Mouse (Mus musculus): ENCODE results near the gene Sema3b. TPM values are rescaled to one million over a fixed set of nuclear protein-coding genes. Genes with fewer than 3 reads are reported as not detected.

Gene Sema3b
- polyA plus RNA-seq, 1 experiment from 2014 or later = 13.6 TPM

- H3K4me1 ChIP-seq = 0 out of 2 replicates have a peak, but pooled peaks cover 2% of the 10 kb centered on the region
- no peaks in the 10 kb centered on the region for H3K27me3 ChIP-seq
- H3K9ac ChIP-seq = no peak overlapping the region
- peaks cover 32% of the 10 kb centered on the region for H3K36me3 ChIP-seq
- 82% methylated on average over 11 of the region's 11 CpGs for WGBS
- H3K9me3 ChIP-seq = no peaks in the 10 kb centered on the region
- H3K27ac ChIP-seq = no peak overlapping the region
- ATAC-seq (ENCODE audit: insufficient number of reproducible peaks, low FRiP score, low TSS enrichment, low read depth) = no peak
- H3K4me2 ChIP-seq = no peak overlapping the region
- H3K4me3 ChIP-seq = no peak overlapping the region
Observed at GRCm38 (mm10) chr9:107596619-107597569, 12.1 kb downstream of the Sema3b start.

GRCm38 (mm10) chr9:107594281-107595062 is 14.6 kb downstream of the Sema3b start:
- 74% methylated on average over 8 of the region's 8 CpGs for WGBS
- ATAC-seq (ENCODE audit: insufficient number of reproducible peaks, low FRiP score, low TSS enrichment, low read depth) = no peak
- Histone ChIP-seq H3K4me1 (no peaks in the 10 kb centered on the region), H3K9ac (no peak overlapping the region), H3K27ac (no peak overlapping the region), H3K27me3 (no peaks in the 10 kb centered on the region), H3K4me3 (no peak overlapping the region), H3K36me3 (peaks cover 57% of the 10 kb centered on the region), H3K9me3 (no peaks in the 10 kb centered on the region), H3K4me2 (no peak overlapping the region)

GRCm38 (mm10) chr9:107593101-107593976 is 15.7 kb downstream of the Sema3b start:
- no peak for ATAC-seq (ENCODE audit: insufficient number of reproducible peaks, low FRiP score, low TSS enrichment, low read depth)
- Histone ChIP-seq H3K36me3 (peaks cover 58% of the 10 kb centered on the region), H3K27ac (no peak overlapping the region), H3K9ac (no peak overlapping the region), H3K27me3 (no peaks in the 10 kb centered on the region), H3K4me2 (no peak overlapping the region), H3K4me3 (no peak overlapping the region), H3K9me3 (no peaks in the 10 kb centered on the region), H3K4me1 (peaks cover 8% of the 10 kb centered on the region)
- WGBS = 76% methylated on average over 11 of the region's 11 CpGs

- Histone ChIP-seq H3K4me1 (peaks cover 17% of the 10 kb centered on the region), H3K36me3 (peaks cover 58% of the 10 kb centered on the region), H3K9ac (no peak overlapping the region), H3K9me3 (no peaks in the 10 kb centered on the region), H3K27ac (no peak overlapping the region), H3K4me3 (no peak overlapping the region), H3K4me2 (no peak overlapping the region), H3K27me3 (no peaks in the 10 kb centered on the region)
- 91% methylated on average over 6 of the region's 6 CpGs for WGBS
- no peak for ATAC-seq (ENCODE audit: insufficient number of reproducible peaks, low FRiP score, low TSS enrichment, low read depth)
Observed at GRCm38 (mm10) chr9:107590773-107591060, 18.3 kb downstream of the Sema3b start.

- ATAC-seq (ENCODE audit: insufficient number of reproducible peaks, low FRiP score, low TSS enrichment, low read depth) = no peak
- Histone ChIP-seq H3K9ac (no peak overlapping the region), H3K9me3 (no peaks in the 10 kb centered on the region), H3K27me3 (no peaks in the 10 kb centered on the region), H3K4me1 (peaks cover 17% of the 10 kb centered on the region), H3K4me3 (no peak overlapping the region), H3K27ac (no peak overlapping the region), H3K4me2 (no peak overlapping the region), H3K36me3 (peaks cover 57% of the 10 kb centered on the region)
- WGBS = 87% methylated on average over 25 of the region's 25 CpGs
Observed at GRCm38 (mm10) chr9:107590058-107590772, 18.8 kb downstream of the Sema3b start.

GRCm38 (mm10) chr9:107587833-107588639 is 21.0 kb downstream of the Sema3b start:
- Histone ChIP-seq H3K4me1 (peaks cover 17% of the 10 kb centered on the region), H3K4me3 (peak overlapping the region; percentile 89), H3K36me3 (peaks cover 42% of the 10 kb centered on the region), H3K9me3 (no peaks in the 10 kb centered on the region), H3K9ac (peak overlapping the region; percentile 57), H3K27ac (peak overlapping the region; percentile 57), H3K27me3 (no peaks in the 10 kb centered on the region), H3K4me2 (peak overlapping the region; percentile 82)
- no peak for ATAC-seq (ENCODE audit: insufficient number of reproducible peaks, low FRiP score, low TSS enrichment, low read depth)
- 2% methylated on average over 33 of the region's 33 CpGs for WGBS

GRCm38 (mm10) chr9:107586974-107587832 is 21.8 kb downstream of the Sema3b start, which contains the start of gene Ifrd2:
Gene Ifrd2, plus strand, starts transcription at chr9:107587642.
- Histone ChIP-seq H3K27me3 (no peaks in the 10 kb centered on the region), H3K36me3 (peaks cover 39% of the 10 kb centered on the region), H3K27ac (peak within 1 kb of the TSS; percentile 57), H3K4me1 (peaks cover 20% of the 10 kb centered on the region), H3K9ac (peak within 1 kb of the TSS; percentile 57), H3K4me3 (peak within 1 kb of the TSS; percentile 89), H3K4me2 (peak within 1 kb of the TSS; percentile 82), H3K9me3 (no peaks in the 10 kb centered on the region)
- 13% methylated on average over 46 of the region's 46 CpGs for WGBS
- peak; percentile 97 for ATAC-seq (ENCODE audit: insufficient number of reproducible peaks, low FRiP score, low TSS enrichment, low read depth)

GRCm38 (mm10) chr9:107586504-107586903 is 22.5 kb downstream of the Sema3b start:
- no peak for ATAC-seq (ENCODE audit: insufficient number of reproducible peaks, low FRiP score, low TSS enrichment, low read depth)
- H3K27ac ChIP-seq = no peak overlapping the region

GRCm38 (mm10) chr9:107583174-107583573 is 25.9 kb downstream of the Sema3b start:
- Histone ChIP-seq H3K9me3 (no peaks in the 10 kb centered on the region), H3K9ac (no peak overlapping the region), H3K4me3 (no peak overlapping the region), H3K36me3 (peaks cover 13% of the 10 kb centered on the region), H3K4me2 (no peak overlapping the region), H3K27me3 (no peaks in the 10 kb centered on the region), H3K27ac (no peak overlapping the region), H3K4me1 (peaks cover 38% of the 10 kb centered on the region)
- ATAC-seq (ENCODE audit: insufficient number of reproducible peaks, low FRiP score, low TSS enrichment, low read depth) = no peak
- WGBS = 93% methylated on average over 14 of the region's 14 CpGs

More at GRCm38 (mm10) chr9:107586504-107586903, 22.5 kb downstream of the Sema3b start:
- H3K4me1 ChIP-seq = peaks cover 27% of the 10 kb centered on the region
- 90% methylated on average over 5 of the region's 5 CpGs for WGBS
- no peaks in the 10 kb centered on the region for H3K27me3 ChIP-seq
- no peak overlapping the region for H3K4me3 ChIP-seq
- no peak overlapping the region for H3K4me2 ChIP-seq
- no peak overlapping the region for H3K9ac ChIP-seq
- H3K36me3 ChIP-seq = peaks cover 32% of the 10 kb centered on the region
- H3K9me3 ChIP-seq = no peaks in the 10 kb centered on the region
